Mouse (Mus musculus) ES-E14 (cell line): ENCODE data around the gene Pde4d.

Experiments used
- CHD2 ChIP-seq: IDR thresholded peaks from 2 replicates; pipeline ENCODE4 v1.6.1; 2014; ENCODE audit warnings: mild to moderate bottlenecking, low read depth, low read length, inconsistent platforms
- HCFC1 ChIP-seq: IDR thresholded peaks from 2 replicates; pipeline ENCODE4 v1.6.1; 2012; ENCODE audit warnings: low read length, inconsistent platforms, borderline replicate concordance; ENCODE audit not compliant: insufficient read depth
- MAFK ChIP-seq: IDR thresholded peaks from 2 replicates; pipeline ENCODE4 v1.6.1; 2014; ENCODE audit warnings: mild to moderate bottlenecking, low read depth, low read length, inconsistent platforms; ENCODE audit not compliant: insufficient read depth
- ZC3H11A ChIP-seq: IDR thresholded peaks from 2 replicates; pipeline ENCODE4 v1.6.1; 2012; ENCODE audit warnings: low read depth, mild to moderate bottlenecking, inconsistent platforms, low read length, borderline replicate concordance
- ZNF384 ChIP-seq: IDR thresholded peaks from 2 replicates; pipeline ENCODE4 v1.6.1; 2012; ENCODE audit warnings: low read depth, low read length, inconsistent platforms

GRCm38 (mm10) chr13:109789151-109789550, 1339.4 kb downstream of the Pde4d start:
- TF ChIP-seq ZC3H11A (no peak), MAFK (no peak), ZNF384 (no peak), HCFC1 (no peak), CHD2 (no peak)
